Mouse (Mus musculus) embryonic facial prominence, embryonic 15.5 days (tissue): ENCODE results near the gene 4933427D14Rik. TPM values are rescaled to one million over a fixed set of nuclear protein-coding genes. Genes with fewer than 3 reads are reported as not detected.

Experiments used
- ATAC-seq: fragments of 200-750 bp; cut with Nextera tagmentation; 2 replicates; pipeline ENCODE4 v1.8.0; 2017; ENCODE audit warnings: low read depth, moderate TSS enrichment; ENCODE audit not compliant: insufficient number of reproducible peaks, low FRiP score, low TSS enrichment
- H3K27ac ChIP-seq: fragments of 300-500 bp; sonication (generic); replicated peaks from 2 replicates; pipeline ENCODE4 v1.5.1; 2015; ENCODE audit warnings: mild to moderate bottlenecking, inconsistent platforms
- H3K27me3 ChIP-seq: fragments of 300-500 bp; sonication (generic); 2 replicates; pipeline ENCODE4 v1.6.1; 2015; ENCODE audit warnings: inconsistent platforms
- H3K36me3 ChIP-seq: fragments of 300-500 bp; sonication (generic); 2 replicates; pipeline ENCODE4 v1.6.1; 2015; ENCODE audit warnings: mild to moderate bottlenecking, inconsistent platforms
- H3K4me1 ChIP-seq: fragments of 300-500 bp; sonication (generic); 2 replicates; pipeline ENCODE4 v1.6.1; 2015; ENCODE audit warnings: inconsistent platforms
- H3K4me2 ChIP-seq: fragments of 300-500 bp; sonication (generic); replicated peaks from 2 replicates; pipeline ENCODE4 v1.6.1; 2015; ENCODE audit warnings: mild to moderate bottlenecking, inconsistent platforms
- H3K4me3 ChIP-seq: fragments of 300-500 bp; sonication (generic); replicated peaks from 2 replicates; pipeline ENCODE4 v1.5.1; 2015; ENCODE audit warnings: mild to moderate bottlenecking, inconsistent platforms
- H3K9ac ChIP-seq: fragments of 300-500 bp; sonication (generic); 2 replicates; pipeline ENCODE4 v1.6.1; 2015; ENCODE audit warnings: inconsistent platforms
- H3K9me3 ChIP-seq: fragments of 300-500 bp; sonication (generic); replicated peaks from 2 replicates; pipeline ENCODE4 v1.6.1; 2016; ENCODE audit warnings: inconsistent platforms
- WGBS: fragments of 180-500 bp; shearing (Covaris S2); methylation state at CpG from one replicate; pipeline ENCODE4 v1.1.7; 2015; 5-methylcytosine and 5-hydroxymethylcytosine counted together
- polyA plus RNA-seq: library from polyadenylated mRNA; unstranded; fragments of >200 nt; fragmentation: Nextera tagmentation; extraction: Ambion mirVana; gene quantifications from 2 replicates; pipeline ENCODE4 v1.2.1, GENCODE M21; 2015

The 4933427D14Rik gene
- polyA plus RNA-seq, 1 experiment from 2014 or later: 13.5 TPM

DNA sequence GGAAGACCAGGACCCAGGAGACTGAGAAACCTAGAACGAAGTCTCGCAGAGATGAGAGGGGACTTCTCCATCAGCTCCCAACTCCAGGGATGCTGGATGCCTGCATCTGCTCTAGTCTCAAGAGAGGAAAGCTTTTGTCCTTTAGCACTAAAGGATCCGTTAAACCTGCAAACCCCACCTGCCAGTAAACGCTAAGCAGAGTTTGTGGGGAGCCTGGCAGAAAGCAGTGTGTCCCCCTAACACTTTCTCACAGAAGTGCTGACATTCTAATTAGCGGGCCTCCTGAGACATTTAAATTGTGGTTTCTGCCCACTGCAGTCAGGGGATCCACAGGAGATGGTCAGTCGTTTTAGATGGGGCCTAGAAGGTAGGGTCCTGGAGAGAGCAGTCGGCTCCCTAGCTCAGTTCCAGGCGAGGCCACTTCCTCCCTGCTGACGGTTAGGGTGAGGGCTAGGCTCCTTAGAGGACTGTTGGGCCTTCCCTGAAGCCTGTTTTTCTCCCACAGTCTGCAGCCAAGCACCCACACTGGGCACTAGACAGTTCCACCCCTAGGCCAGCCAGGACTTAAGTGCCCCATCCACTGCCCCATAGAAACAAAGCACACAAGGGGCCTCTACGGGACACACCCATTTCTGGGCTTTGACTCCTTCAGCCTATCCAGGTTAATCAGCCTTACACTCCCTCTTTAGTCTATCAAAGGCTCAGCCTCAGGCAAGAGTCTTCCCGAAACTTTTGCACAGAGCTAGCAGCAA is 70.9 kb downstream of the 4933427D14Rik start:
- 36% methylated on average over 11 of the region's 11 CpGs for WGBS
- ATAC-seq: no peak

GRCm38 (mm10) chr11:72135383-72136158 is 71.7 kb downstream of the 4933427D14Rik start, which contains the start of gene Pitpnm3:
Pitpnm3 (minus strand) TSS chr11:72135778.
- H3K9me3 ChIP-seq: no peaks in the 10 kb centered on the region
- peak within 1 kb of the TSS; percentile 97 for H3K4me2 ChIP-seq
- no peak within 1 kb of the TSS for H3K27ac ChIP-seq
- H3K4me3 ChIP-seq: peak within 1 kb of the TSS; percentile 61
- WGBS: under 1% methylated on average over 63 of the region's 107 CpGs
- ATAC-seq: peak; percentile 27; the same call in 1 of the 2 replicates
- H3K27me3 ChIP-seq: peaks cover 38% of the 10 kb centered on the region
- H3K36me3 ChIP-seq: no peaks in the 10 kb centered on the region
- H3K9ac ChIP-seq: peak within 1 kb of the TSS; percentile 48
- peaks cover 51% of the 10 kb centered on the region for H3K4me1 ChIP-seq

More for the DNA sequence above, 70.9 kb downstream of the 4933427D14Rik start:
- H3K27ac ChIP-seq: no peak overlapping the region
- peak overlapping the region; percentile 61 for H3K4me3 ChIP-seq
- peak overlapping the region; percentile 97 for H3K4me2 ChIP-seq
- H3K4me1 ChIP-seq: peaks cover 43% of the 10 kb centered on the region
- H3K9me3 ChIP-seq: no peaks in the 10 kb centered on the region
- peaks cover 38% of the 10 kb centered on the region for H3K27me3 ChIP-seq
- no peak overlapping the region for H3K9ac ChIP-seq
- no peaks in the 10 kb centered on the region for H3K36me3 ChIP-seq

DNA sequence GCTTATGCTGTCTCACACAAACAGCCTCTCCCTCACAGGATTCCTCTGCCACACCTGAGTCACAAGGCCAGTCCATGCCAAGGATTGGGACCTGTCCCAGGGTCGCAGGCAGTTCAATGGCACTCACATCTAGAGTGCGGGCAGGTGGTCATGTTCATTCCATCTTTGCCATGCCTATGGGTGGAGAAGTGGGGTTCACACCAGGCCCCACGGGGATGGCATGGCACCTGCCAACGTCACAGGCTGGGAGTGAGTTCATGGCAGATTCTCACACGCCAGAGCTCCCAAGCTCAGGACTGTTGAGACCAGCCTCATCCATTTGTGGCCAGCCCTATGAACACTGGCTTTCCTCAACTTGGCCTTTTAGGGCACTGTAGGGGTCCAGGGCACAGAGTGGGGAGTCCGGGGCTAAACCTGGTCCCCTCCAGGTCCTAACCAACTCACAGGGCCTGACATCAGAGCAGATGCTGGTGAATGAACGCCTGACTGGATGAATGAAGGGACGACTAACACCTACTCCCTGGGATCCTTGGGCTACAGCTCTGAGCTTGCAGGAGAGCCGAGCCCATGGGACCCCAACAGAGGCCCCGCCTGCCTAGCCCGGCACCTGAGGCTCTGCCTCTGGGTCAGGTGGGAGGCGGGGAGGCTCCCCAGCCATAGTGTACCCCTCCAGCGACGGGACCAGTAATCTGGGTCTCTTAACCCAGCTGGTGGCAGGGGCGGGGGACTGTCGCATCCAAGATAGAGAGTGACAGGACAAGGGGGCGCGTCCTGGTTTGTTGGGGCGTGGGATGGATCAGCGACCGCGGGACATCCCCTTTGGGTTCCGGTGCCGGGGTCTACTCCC is 72.5 kb downstream of the 4933427D14Rik start:
- no peak for ATAC-seq
- WGBS: 18% methylated on average over 24 of the region's 24 CpGs
- peak overlapping the region; percentile 48; the same call in 1 of the 2 replicates for H3K9ac ChIP-seq
- no peak overlapping the region for H3K27ac ChIP-seq
- H3K4me2 ChIP-seq: peak overlapping the region; percentile 97
- H3K36me3 ChIP-seq: no peaks in the 10 kb centered on the region
- H3K27me3 ChIP-seq: peaks cover 38% of the 10 kb centered on the region
- H3K4me3 ChIP-seq: peak overlapping the region; percentile 61
- peaks cover 59% of the 10 kb centered on the region for H3K4me1 ChIP-seq
- H3K9me3 ChIP-seq: no peaks in the 10 kb centered on the region

GRCm38 (mm10) chr11:72133075-72133474 is 74.2 kb downstream of the 4933427D14Rik start:
- ATAC-seq: no peak
- peaks cover 65% of the 10 kb centered on the region for H3K4me1 ChIP-seq
- H3K36me3 ChIP-seq: no peaks in the 10 kb centered on the region
- WGBS: 40% methylated on average over 10 of the region's 10 CpGs
- H3K27ac ChIP-seq: peak overlapping the region; percentile 75
- H3K9me3 ChIP-seq: no peaks in the 10 kb centered on the region
- H3K9ac ChIP-seq: no peak overlapping the region
- H3K4me2 ChIP-seq: no peak overlapping the region
- H3K4me3 ChIP-seq: no peak overlapping the region
- peaks cover 34% of the 10 kb centered on the region for H3K27me3 ChIP-seq

DNA sequence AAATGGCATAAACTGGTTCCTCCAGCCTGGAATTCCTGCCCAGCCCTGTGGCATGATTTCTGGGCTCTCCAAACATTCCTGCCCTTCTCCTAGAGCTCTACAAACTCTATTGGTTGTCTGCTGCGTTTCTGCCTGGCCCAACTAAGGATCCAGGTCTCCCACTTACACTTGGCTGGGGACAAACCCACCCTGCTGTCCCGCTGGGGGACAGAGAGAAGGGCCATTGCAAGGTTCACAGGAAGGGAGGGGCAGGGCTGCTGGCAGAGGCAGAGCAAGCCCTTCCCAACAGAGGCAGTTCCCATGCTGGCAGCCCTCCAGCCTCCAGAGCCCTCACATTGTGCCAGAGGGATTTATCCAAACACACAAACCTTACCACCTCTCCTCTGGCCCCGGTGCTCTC is 75.0 kb downstream of the 4933427D14Rik start:
- Histone ChIP-seq H3K4me3 (no peak overlapping the region), H3K9ac (no peak overlapping the region), H3K9me3 (no peaks in the 10 kb centered on the region), H3K4me1 (peaks cover 68% of the 10 kb centered on the region), H3K36me3 (no peaks in the 10 kb centered on the region), H3K27me3 (peaks cover 28% of the 10 kb centered on the region), H3K4me2 (no peak overlapping the region; the same call in 1 of the 2 replicates), H3K27ac (peak overlapping the region; percentile 75)
- ATAC-seq: no peak
- WGBS: 17% methylated on average over 3 of the region's 3 CpGs

- H3K4me1 ChIP-seq: peaks cover 68% of the 10 kb centered on the region
- 89% methylated on average over 1 of the region's 1 CpGs for WGBS
- H3K9ac ChIP-seq: no peak overlapping the region
- H3K36me3 ChIP-seq: no peaks in the 10 kb centered on the region
- no peaks in the 10 kb centered on the region for H3K9me3 ChIP-seq
- H3K4me3 ChIP-seq: no peak overlapping the region
- peaks cover 22% of the 10 kb centered on the region for H3K27me3 ChIP-seq
- no peak overlapping the region for H3K4me2 ChIP-seq
- H3K27ac ChIP-seq: peak overlapping the region; percentile 75; the same call in 1 of the 2 replicates
- no peak for ATAC-seq
Measured at GRCm38 (mm10) chr11:72131697-72132096, 75.6 kb downstream of the 4933427D14Rik start.

GRCm38 (mm10) chr11:72130905-72131304 is 76.4 kb downstream of the 4933427D14Rik start:
- Histone ChIP-seq H3K9ac (no peak overlapping the region), H3K4me3 (no peak overlapping the region), H3K4me1 (peaks cover 61% of the 10 kb centered on the region), H3K9me3 (no peaks in the 10 kb centered on the region), H3K36me3 (no peaks in the 10 kb centered on the region), H3K27me3 (peaks cover 14% of the 10 kb centered on the region), H3K4me2 (no peak overlapping the region), H3K27ac (no peak overlapping the region)
- ATAC-seq: no peak
- WGBS: 63% methylated on average over 3 of the region's 3 CpGs

DNA sequence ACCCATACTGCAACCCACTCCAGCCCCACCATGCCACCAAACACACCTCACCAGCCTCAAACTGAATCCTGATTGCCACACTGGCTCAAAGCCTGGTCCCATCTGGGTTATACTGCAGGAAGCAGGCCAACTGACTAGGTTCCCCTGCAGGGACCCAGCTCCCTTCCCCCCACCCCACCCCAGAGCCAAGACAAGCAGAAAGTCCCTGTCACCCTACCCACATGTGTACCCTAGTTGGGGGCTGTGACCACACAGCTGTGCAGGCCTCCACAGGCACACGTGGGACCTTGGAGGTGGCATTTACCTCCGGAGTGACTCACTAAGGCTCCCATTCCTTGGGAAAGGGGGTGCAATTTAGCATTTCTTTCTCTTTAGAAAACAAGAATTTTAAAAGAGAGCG is 76.8 kb downstream of the 4933427D14Rik start:
- no peaks in the 10 kb centered on the region for H3K9me3 ChIP-seq
- WGBS: 54% methylated on average over 3 of the region's 3 CpGs
- H3K27ac ChIP-seq: 0 out of 2 replicates have a peak overlapping the region, but pooled peaks have one; percentile 34
- H3K9ac ChIP-seq: no peak overlapping the region
- no peak for ATAC-seq
- 0 out of 2 replicates have a peak overlapping the region, but pooled peaks have one; percentile 19 for H3K4me2 ChIP-seq
- H3K4me1 ChIP-seq: peaks cover 58% of the 10 kb centered on the region
- no peaks in the 10 kb centered on the region for H3K36me3 ChIP-seq
- H3K4me3 ChIP-seq: no peak overlapping the region
- H3K27me3 ChIP-seq: peaks cover 14% of the 10 kb centered on the region

- no peak for ATAC-seq
- Histone ChIP-seq H3K9ac (no peak overlapping the region), H3K36me3 (no peaks in the 10 kb centered on the region), H3K4me1 (peaks cover 54% of the 10 kb centered on the region), H3K9me3 (no peaks in the 10 kb centered on the region), H3K4me2 (peak overlapping the region; percentile 19; the same call in 1 of the 2 replicates), H3K27me3 (peaks cover 11% of the 10 kb centered on the region), H3K27ac (0 out of 2 replicates have a peak overlapping the region, but pooled peaks have one; percentile 34), H3K4me3 (no peak overlapping the region)
- WGBS: 12% methylated on average over 11 of the region's 11 CpGs
Measured at GRCm38 (mm10) chr11:72130021-72130420, 77.2 kb downstream of the 4933427D14Rik start.

DNA sequence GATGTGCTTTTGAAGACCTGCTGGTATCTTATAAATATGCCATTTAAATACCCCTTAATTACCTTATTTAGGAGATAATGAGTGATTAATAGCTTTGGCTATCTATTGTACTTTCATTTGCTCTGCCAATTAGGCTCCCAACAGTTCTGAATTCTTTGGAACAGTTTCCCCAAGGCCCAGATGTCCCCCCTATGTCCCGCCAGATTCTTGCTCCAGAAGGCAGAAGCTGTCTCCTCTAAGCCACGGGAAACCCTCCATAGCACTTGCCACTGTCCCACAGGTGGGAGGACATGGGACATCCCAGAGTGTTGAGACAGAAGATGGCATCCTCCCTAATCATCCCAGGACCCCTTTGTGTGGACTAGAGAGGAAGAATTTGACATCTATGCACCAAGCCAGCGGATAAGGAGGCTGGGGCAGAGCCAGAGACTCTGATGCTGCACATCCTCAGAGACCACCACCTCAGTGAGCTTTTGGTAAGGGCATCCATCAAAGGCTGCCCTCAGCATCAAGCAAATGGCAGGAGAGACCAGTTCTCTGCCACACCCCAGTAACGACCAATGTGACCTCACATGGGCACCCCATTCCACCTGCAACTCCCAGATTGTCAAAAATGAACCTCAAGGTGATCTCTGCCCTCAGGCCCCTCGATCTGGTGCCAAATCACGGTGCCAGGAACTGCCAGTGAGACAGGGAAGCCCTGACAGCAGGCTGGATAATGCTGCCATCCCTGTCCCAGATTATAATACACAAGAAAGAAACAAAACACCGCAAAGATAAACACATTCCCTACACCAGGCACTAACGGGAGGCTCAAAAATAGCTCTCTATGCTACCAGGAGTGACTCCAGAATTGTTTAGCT is 78.0 kb downstream of the 4933427D14Rik start:
- peaks cover 3% of the 10 kb centered on the region for H3K27me3 ChIP-seq
- no peak overlapping the region for H3K9ac ChIP-seq
- 0 out of 2 replicates have a peak overlapping the region, but pooled peaks have one; percentile 34 for H3K27ac ChIP-seq
- no peak for ATAC-seq
- no peaks in the 10 kb centered on the region for H3K36me3 ChIP-seq
- H3K4me2 ChIP-seq: peak overlapping the region; percentile 19; the same call in 1 of the 2 replicates
- H3K9me3 ChIP-seq: no peaks in the 10 kb centered on the region
- H3K4me3 ChIP-seq: no peak overlapping the region
- H3K4me1 ChIP-seq: peaks cover 47% of the 10 kb centered on the region
- 62% methylated on average over 8 of the region's 8 CpGs for WGBS
